Mouse (Mus musculus) adrenal gland, adult 10 weeks (tissue): ENCODE measurements around the gene Gm17087. TPM values are rescaled to one million over a fixed set of nuclear protein-coding genes. Genes with fewer than 3 reads are reported as not detected.

ENCODE experiments used
- polyA plus RNA-seq: library from polyadenylated mRNA; stranded (reverse); fragments of 350-450 nt; fragmentation: Illumina TruSeq; extraction: RNeasy Lipid Tissue Mini Kit (QIAGEN cat#74804); gene quantifications from one replicate; pipeline ENCODE4 v1.2.3, GENCODE M21; 2014; ENCODE audit warnings: low read depth, low replicate concordance

Gm17087 gene
- not detected for polyA plus RNA-seq

DNA sequence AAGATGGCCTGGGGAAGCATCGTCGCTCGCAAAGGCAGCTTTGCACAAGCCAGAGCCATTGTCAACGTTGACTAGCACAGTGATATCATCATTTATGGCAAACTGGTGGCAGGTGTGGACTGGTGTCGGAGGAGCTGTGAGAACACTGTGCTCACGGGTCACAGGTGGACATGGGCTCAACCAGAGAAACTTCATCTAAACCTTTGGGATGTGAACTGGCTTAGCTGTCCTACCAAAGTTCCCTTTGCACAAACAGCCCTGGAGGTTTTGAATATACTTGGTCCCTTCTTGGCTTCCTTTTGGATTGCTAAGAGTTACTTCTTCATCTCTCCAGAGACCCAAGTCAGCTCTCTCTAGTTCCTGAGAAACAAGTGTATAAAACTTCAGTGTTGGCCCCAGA, at the start of gene Gm17087:
TSS of gene Gm17087 (minus strand) at position 101 of the 400 bp plus-strand sequence.

DNA sequence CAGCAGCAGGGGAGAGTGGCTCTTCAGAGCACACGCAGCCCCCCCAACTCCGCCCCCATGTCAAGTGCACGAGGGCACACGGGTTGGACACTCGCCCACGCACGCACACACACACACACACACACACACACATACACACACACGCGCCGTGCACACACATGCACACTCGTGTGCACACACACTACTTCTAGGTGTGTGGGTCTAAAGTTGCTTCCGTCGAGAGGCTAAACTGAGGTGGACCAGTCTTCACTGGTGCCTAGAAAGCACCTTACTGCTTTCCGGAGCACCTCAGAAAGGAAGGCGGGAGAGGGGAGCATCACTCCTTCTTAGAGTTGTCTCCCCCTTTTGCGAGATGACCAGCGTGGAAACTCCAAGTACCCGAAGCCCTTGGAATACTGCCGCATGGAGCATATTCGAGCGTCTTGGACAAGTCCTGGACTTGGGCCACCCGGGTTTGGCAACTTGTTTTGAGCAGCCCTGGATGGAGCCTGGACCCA, 41.5 kb downstream of the Gm17087 start, which contains the start of gene Pde10a:
TSS of gene Pde10a (plus strand) at position 148 of the 497 bp plus-strand sequence.

Other genes starting within 250 kb of the Gm17087 start
- not detected for gene Prr18, start 229.5 kb downstream of the Gm17087 start, polyA plus RNA-seq
- not detected for gene T2, start 211.0 kb downstream of the Gm17087 start, polyA plus RNA-seq
- not detected for gene T, start 132.5 kb downstream of the Gm17087 start, polyA plus RNA-seq
- gene Pde10a, start 41.6 kb downstream of the Gm17087 start, polyA plus RNA-seq = 15.7 TPM